Mouse (Mus musculus) liver, adult 2 months (tissue): Measurements from ENCODE around the gene Fancg.

Source experiments
- CTCF ChIP-seq: fragments of 200-500 bp; IDR thresholded peaks from 2 replicates; pipeline ENCODE4 v1.5.1; 2011; ENCODE audit warnings: low read depth, low read length, control low read depth
- POLR2A ChIP-seq: fragments of 200-500 bp; IDR thresholded peaks from 2 replicates; pipeline ENCODE4 v1.6.1; 2011; ENCODE audit warnings: low read length, control low read depth; ENCODE audit not compliant: insufficient read depth; ENCODE audit errors: extremely low read depth

DNA sequence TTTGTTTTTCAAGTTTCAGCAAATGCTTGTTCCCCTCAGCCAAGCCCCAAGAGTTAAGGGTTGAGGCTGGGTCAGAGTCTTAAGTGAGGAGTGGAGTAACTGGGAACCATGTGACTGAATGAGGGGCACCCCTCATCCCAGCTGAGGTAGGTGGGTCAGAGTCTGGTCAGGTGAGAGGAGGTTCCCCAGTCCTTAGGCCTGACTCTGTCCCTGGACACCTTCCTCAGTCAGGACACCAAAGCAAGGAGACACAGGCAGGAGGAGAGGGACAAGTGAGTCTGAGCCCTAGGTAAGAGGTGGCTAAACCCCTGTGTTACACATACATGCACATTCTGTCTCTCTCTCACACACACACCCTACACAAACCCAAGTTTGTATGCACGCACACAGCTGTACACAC is 22.2 kb upstream of the Fancg start:
- TF ChIP-seq CTCF (no peak), POLR2A (no peak)
